Mouse (Mus musculus): ENCODE data around the gene Ntf5.

The Ntf5 gene

GRCm38 (mm10) chr7:45403532-45404261 lies 9.8 kb upstream of the Ntf5 start:
- ATAC-seq (ENCODE audit: low TSS enrichment) = no peak

GRCm38 (mm10) chr7:45405091-45406075 lies 8.1 kb upstream of the Ntf5 start, which contains the start of gene Kcna7:
Gene Kcna7, plus strand, starts transcription at chr7:45405653.
- ATAC-seq (ENCODE audit: low TSS enrichment) = peak; percentile 50; the same call in 1 of the 2 replicates

DNA sequence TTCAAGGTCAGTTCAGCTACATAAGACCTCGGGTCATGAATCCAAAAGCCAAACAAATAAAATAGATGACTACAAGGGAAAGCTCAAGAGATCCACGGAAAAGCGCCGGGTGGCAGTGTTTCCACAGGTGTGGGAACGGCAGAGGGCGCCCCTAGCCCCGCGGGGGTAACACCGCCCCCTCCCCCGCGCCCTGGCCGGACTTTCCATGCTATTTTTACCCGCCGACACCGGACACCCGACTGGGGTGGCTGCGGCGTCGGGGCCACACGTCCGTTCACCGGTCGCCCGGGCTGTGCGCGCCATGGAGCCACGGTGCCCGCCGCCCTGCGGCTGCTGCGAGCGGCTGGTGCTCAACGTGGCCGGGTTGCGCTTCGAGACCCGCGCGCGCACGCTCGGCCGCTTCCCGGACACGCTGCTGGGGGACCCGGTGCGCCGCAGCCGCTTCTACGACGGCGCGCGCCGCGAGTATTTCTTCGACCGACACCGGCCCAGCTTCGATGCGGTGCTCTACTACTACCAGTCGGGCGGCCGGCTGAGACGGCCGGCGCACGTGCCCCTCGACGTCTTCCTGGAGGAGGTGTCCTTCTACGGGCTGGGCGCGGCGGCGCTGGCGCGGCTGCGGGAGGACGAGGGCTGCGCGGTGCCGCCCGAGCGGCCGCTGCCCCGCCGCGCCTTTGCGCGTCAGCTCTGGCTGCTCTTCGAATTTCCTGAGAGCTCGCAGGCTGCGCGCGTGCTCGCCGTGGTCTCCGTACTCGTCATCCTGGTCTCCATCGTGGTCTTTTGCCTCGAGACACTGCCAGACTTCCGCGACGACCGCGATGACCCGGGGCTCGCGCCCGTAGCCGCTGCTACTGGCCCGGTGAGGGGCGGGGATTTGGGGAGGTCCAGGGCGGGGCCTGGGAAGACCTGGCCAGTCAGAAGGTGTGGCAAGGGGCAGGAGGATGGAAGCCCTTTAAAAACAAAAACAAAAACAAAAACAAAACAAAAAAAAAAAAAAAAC lies 7.0 kb upstream of the Ntf5 start:
- ATAC-seq (ENCODE audit: low TSS enrichment) = no peak

DNA sequence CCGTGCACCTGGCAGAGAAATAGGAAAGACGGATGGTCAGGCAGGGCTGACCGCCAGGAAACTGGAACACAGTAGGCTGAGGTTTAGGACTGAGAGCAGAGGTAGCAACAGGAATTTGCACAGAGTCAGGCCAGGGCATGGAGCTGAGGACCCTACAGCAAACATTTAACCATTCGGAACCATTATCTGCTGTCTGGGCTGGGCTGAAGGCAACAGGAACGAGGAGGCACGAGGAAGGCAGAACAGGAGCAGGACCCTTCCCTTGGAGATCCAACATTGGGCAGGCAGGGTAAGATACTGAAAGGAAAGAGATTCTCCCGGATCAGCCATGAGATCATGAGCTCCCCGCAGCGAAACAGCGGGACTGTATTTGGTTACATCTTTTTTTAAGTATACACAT lies 5.7 kb upstream of the Ntf5 start:
- ATAC-seq (ENCODE audit: low TSS enrichment) = no peak

- no peak for ATAC-seq (ENCODE audit: low TSS enrichment)
Observed at GRCm38 (mm10) chr7:45408351-45408750, 5.1 kb upstream of the Ntf5 start.

DNA sequence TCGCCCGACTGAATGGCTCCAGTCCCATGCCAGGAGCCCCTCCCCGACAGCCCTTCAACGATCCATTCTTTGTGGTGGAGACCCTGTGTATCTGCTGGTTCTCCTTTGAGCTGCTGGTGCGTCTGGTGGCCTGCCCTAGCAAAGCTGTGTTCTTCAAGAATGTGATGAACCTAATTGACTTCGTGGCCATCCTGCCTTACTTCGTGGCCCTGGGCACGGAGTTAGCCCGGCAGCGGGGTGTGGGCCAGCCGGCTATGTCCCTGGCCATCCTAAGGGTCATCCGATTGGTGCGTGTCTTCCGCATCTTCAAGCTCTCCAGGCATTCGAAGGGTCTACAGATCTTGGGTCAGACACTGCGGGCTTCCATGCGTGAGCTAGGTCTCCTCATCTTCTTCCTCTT lies 4.5 kb upstream of the Ntf5 start:
- ATAC-seq (ENCODE audit: low TSS enrichment) = no peak

DNA sequence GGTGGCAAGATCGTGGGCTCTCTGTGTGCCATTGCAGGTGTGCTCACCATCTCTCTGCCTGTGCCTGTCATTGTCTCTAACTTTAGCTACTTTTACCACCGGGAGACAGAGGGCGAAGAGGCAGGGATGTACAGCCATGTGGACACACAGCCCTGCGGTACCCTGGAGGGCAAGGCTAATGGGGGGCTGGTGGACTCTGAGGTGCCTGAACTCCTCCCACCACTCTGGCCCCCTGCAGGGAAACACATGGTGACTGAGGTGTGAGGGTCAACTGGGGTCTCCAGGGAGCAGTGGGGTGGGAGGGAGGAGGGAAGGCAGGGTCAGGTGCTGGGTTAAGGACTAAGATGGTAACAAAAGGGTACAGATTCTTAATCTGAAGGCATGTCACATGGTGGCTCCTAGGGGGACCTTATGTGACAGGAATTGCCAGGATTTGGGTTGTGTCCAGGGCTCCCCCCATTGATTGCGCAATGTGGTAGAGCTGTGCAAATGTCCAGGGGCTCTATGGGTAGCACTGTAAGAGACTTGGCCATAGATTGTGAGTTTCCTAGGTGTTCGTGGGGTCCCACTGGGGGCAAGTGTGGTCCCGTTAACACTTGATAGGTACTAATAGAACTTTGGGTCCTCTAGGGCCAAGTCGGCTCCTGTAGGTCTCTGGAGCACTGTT lies 3.9 kb upstream of the Ntf5 start:
- no peak for ATAC-seq (ENCODE audit: low TSS enrichment)

- ATAC-seq (ENCODE audit: low TSS enrichment) = no peak
Observed at GRCm38 (mm10) chr7:45412421-45412820, 1.1 kb upstream of the Ntf5 start.

DNA sequence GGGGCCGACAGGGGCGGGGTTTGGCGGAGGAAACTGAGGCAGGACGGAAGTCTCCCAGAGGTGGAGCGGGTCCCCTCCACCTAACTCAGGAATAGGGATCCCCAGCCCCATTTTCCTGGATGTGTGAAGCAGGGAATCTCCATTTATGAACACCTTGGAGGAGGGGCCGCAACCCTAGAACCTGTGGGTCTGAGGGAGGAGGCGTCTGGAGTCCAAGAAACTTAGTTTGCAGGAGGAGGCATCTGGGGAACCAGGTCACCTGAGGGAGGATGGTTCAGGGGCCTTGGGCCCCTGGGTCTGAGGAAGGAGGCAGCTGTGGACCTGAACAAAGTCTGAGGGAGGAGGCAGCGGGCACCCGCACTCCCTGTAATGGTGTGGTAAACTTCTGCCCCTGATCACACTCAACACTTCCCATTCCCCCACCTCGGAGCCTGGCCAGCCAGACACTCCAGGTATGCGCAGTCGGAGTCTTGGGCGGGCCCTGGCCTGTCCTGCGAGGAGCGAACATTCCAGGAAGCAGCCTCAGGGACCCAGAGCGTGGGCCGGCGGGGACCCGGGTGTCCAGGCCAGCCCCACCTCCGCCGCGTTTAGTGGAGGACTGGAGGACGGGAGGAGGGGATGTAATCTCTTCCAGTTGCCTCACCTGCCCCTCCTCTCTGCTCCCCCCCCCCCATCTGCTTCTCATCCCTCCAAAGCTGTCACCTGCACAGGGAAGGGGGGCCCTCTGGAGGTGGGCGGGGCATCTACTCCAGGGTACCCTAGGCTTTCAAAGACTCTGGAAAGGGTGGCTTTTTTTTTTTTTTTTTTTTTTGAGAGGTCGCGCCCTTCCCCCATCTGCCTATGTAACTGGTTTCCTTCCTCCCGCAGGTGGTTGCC lies 607 bp downstream of the Ntf5 start:
- ATAC-seq (ENCODE audit: low TSS enrichment) = no peak

GRCm38 (mm10) chr7:45414740-45415224 lies 1.3 kb downstream of the Ntf5 start:
- no peak for ATAC-seq (ENCODE audit: low TSS enrichment)

DNA sequence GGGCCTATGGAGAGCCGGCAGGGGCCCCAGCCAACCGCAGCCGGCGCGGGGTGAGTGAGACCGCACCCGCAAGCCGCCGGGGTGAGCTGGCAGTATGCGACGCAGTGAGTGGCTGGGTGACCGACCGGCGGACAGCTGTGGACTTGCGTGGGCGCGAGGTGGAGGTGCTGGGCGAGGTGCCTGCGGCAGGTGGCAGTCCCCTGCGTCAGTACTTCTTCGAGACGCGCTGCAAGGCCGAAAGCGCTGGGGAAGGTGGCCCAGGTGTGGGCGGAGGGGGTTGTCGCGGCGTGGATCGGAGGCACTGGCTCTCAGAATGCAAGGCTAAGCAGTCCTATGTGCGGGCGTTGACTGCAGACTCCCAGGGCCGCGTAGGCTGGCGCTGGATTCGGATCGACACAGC lies 2.1 kb downstream of the Ntf5 start:
- ATAC-seq (ENCODE audit: low TSS enrichment) = peak; percentile 62; the same call in 1 of the 2 replicates

DNA sequence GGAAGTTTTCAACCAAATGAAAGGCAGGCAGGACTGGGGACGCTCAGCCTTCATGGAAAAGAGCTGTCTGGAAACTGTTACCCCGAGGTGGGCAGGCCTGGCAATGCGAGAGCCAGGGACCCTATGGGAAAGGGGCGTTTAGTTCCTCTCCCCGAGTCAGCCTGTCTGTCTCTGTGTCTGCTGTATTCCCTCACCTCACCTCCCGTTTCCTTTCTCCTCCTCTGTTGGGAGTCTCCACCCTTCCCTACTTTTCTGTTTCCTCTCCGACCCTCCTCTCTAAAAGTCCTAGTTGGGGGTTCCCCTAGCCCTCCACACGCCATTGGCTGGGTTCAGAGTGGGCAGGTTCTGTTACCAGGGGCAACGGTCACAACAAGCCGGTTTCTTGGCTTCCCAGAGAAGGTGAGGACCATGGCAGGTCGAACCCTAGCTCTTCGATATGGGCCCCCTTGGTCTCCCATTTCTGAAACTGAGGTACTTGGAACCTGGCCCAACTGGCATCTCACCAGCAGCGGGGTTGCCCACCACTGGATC lies 4.5 kb downstream of the Ntf5 start:
- ATAC-seq (ENCODE audit: low TSS enrichment) = no peak

- ATAC-seq (ENCODE audit: low TSS enrichment) = no peak
Observed at GRCm38 (mm10) chr7:45419859-45420614, 6.5 kb downstream of the Ntf5 start.

DNA sequence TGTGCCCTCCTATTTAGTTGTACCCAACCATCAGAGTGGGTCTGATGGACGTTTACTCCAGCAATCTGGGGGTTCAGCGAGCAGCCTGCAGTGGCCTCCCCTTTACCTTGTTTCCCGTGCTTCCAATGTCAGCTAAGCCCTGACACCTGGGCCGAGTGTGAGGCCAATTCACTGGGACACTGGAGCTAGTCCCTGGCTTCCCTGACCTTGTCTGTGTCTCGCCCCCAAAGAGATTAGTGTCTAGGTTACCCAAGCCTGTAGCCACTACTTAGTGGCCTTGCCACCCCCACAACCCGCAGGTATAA lies 7.1 kb downstream of the Ntf5 start, which contains the start of gene Lhb:
TSS of gene Lhb (plus strand) at position 206 of the 305 bp plus-strand sequence.
- no peak for ATAC-seq (ENCODE audit: low TSS enrichment)

DNA sequence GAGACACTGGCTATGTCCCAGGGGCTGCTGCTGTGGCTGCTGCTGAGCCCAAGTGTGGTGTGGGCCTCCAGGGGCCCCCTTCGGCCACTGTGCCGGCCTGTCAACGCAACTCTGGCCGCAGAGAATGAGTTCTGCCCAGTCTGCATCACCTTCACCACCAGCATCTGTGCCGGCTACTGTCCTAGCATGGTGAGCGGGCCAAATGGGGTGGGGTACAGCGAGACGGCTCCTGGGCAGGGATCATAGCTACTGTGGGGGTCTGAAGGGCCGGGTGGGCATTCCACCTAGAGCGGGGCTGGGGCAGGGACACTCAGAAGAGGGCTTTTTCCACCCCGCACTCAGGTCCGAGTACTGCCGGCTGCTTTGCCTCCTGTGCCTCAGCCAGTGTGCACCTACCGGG lies 7.7 kb downstream of the Ntf5 start:
- ATAC-seq (ENCODE audit: low TSS enrichment) = no peak

GRCm38 (mm10) chr7:45426556-45426955 lies 13.1 kb downstream of the Ntf5 start:
- no peak for ATAC-seq (ENCODE audit: low TSS enrichment)

DNA sequence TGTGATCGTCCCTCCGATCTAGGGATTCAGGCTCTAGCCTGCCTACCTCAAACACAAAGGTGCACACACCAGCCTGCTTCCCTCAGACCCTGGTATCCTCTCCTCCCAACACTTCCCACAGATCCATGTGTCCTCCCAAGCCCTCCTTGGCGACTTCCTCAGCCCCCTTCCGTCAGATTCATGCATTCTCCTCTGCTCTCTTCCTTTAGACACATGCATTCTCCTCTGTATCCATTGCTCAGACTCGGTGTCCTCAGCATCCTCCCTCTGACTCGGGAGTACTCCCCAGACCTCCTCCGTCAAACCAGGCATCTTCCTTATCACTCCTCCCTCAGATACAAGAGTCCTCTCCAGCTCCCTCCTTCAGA lies 20.3 kb downstream of the Ntf5 start:
- no peak for ATAC-seq (ENCODE audit: low TSS enrichment)

GRCm38 (mm10) chr7:45434203-45435015 lies 20.9 kb downstream of the Ntf5 start, which contains the start of gene Gys1:
Gene Gys1, plus strand, starts transcription at chr7:45434844.
- ATAC-seq (ENCODE audit: low TSS enrichment) = peak; percentile 90
